Mouse (Mus musculus) lung, postnatal 25 days (tissue): ENCODE results near the gene Dnase2a.

Experiments
- DNase-seq: peaks from one replicate; pipeline ENCODE4 v3.0.0; 2022; ENCODE audit warnings: low spot score

The Dnase2a gene

GRCm38 (mm10) chr8:84908421-84909161, at the start of gene Dnase2a:
TSS of gene Dnase2a (plus strand) at chr8:84908560.
- peak; percentile 99 for DNase-seq

DNA sequence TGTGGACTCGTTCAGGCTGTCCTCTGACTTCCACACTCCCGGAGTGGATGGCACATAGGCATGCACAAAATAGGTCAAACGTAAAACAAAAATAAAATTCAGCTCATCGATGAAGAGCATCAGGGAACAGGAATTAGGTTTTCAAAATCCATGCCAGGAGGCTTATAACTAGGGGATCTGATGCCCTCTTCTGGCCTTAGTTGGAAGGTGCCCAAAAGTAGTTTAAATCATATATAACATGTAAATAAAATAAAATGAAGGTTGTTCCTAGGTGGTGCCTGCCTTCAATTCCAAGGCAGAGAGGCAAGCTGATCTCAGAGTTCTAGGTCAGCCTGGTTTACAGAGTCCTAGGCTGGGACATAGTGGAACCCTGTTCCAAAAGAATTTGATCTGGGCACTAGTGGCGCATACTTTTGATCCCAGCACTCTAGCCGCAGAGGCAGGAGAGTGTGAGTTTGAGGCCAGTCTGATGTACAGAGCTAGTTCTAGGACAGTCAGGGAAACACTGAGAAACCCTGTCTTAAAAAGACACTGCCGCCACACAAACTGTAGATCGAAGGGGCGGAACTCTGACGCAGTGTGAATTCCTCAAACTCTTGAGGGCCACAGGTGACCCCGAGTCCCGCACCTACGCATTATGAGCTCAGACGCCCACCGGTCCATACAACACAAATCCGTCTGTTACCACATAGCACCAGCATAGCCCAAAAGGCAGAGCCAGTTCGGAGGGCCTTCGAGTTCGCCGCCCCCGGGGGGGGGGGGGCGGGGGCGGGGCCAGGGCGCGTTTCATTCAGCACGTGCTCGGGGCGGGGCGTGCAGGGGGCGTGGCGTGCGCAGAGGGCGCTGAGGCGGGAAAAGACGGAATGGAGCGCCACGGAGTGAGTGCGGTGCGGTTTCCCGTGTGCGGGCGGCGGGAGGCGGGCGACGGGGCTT, 36.7 kb upstream of the Dnase2a start, which contains the start of gene Syce2:
Syce2 (plus strand) TSS at position 736 of the 933 bp plus-strand sequence.
- DNase-seq, result peak; percentile 81

DNA sequence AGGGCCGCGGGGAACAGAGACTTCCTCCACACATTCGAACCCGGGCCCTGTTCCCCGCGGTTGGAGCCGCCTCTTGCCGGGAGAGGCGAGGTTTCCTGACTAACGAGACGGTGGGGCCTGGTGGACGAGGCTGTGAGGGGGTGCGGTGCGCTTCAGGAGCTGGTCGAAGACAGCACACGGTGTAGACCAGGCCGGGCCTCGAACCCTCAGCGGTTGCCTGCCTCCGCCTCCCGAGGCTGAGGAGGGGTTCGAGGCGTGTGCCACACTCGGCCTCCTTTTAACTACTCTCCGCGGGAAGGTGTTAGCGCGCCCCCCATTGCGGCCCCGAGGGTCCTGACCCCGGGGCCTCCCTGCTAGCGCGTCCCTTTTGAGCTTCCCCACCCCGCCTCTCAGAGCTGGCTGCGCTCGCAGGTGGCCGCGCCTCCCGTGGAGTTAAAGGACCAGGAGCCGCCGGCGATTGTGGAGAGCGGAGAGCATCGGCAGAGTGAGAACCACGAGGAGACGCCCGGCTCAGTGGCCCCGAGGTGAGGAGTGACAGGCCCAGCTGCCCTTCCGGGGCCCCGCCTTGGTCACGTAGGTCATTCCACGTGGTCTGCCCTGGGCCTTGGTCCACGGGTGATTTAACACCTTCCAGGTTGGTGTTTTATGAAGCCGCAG, 35.9 kb upstream of the Dnase2a start:
- peak; percentile 12 for DNase-seq

DNA sequence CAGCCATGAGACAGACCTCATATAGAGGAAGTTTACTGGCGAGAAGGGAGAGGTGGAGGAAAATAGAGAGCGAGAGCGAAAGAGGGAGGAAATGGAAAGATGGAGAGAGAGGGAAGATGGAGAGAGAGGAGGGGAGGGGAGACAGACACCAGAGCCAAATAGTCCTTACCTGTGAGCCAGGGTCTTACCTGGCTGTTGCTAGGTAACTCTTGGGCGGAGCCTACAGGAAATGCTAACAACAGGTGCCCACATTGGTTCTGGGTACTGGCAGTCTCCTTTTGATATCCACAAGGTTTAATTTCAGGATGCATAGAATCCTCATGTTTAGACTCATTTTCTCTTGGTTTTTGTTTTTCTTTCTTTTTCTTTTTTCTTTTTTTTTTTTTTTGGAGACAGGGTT, 35.3 kb upstream of the Dnase2a start:
- no peak for DNase-seq

GRCm38 (mm10) chr8:84874339-84874738, 34.0 kb upstream of the Dnase2a start:
- no peak for DNase-seq

GRCm38 (mm10) chr8:84877297-84878035, 30.9 kb upstream of the Dnase2a start:
- no peak for DNase-seq

- DNase-seq, result no peak
These were observed 29.4 kb upstream of the Dnase2a start for GRCm38 (mm10) chr8:84878915-84879314.

DNA sequence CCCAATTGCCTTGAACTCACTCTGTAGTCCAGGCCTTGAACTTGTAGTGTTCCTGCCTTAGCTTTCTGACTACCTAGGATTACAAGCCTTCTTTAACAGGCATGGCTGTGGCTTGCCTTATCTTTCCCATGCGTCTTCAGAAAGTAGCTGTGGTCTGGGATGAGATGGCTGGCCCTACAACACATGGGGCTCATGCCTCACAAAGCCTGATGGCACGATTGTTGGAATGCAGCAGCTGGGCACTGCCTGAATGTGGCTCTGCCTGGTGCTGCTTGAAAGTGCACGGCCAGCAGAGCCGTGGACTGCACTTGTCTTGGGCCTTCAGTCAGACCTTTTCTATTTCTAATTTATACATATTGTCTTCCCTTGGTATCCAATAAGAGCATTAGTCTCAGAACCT, 23.6 kb upstream of the Dnase2a start:
- no peak for DNase-seq

DNA sequence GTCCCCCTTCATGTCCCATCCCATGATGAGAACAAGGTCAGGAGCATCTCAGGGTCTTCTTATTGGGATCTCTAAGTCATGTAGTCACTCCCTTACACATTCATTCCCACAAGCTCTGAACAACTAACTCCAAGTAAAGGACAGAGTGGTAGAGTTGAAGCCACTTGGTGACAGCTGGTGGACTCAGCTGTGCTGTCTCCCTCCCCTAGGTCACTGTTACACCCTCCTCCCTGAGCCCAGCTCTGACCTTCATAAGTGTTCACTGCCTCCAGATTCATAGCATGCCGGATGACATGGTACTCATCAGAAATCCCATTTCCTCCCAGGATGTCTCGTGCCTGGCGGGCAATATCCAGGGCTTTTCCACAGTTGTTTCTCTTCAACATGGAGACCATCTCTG, 20.1 kb upstream of the Dnase2a start:
- no peak for DNase-seq

GRCm38 (mm10) chr8:84889141-84889540, 19.2 kb upstream of the Dnase2a start:
- no peak for DNase-seq

GRCm38 (mm10) chr8:84892993-84893708, 15.2 kb upstream of the Dnase2a start:
- no peak for DNase-seq

DNA sequence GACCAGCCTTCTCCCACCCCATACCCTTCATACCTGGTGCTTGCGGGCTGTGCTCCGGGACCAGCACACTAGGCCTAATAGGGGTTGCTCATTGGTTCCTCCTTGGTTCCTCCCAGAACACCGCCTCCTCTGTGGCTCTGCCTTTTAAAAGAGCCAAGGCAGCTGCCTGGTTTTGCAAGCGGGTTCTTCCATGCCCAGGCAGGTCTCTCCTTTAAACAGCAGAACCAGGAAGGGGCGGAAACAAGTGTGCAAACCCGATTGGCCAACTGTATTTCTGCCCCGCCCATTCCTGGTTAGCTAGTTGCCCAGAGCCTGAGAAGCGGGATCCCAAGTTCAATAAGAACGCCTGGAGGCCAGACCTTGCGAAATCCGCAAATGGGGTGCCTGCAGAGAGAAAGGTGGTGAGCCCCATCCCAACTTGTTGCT, 14.6 kb upstream of the Dnase2a start, which contains the start of gene Gcdh:
Gcdh (minus strand) TSS at position 213 of the 426 bp plus-strand sequence.
- peak; percentile 98 for DNase-seq

DNA sequence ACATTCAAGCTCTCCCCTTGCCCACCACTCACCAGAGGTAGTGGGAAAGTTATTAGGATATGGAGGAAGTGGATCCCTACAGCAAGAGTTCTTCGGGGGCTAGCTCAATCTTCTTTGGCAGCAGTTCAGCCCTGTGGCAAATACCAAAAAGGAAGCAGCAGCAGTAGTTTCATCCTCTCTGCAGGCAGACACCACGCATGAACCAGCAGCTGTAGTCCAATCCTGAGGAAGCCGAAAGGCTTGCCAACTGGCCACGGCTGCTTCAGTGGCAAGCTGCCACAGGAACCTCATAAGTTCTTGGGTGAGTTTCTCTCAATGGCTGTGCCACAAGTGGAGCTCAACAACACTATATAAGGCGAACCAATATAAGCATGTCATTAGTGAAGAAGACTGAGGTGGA, 12.4 kb upstream of the Dnase2a start:
- DNase-seq, result no peak

- DNase-seq, result no peak
These were observed 7.3 kb upstream of the Dnase2a start for GRCm38 (mm10) chr8:84901071-84901470.

- DNase-seq, result no peak
These were observed 6.6 kb upstream of the Dnase2a start, which contains the start of gene Klf1 for GRCm38 (mm10) chr8:84901752-84902151. TSS of gene Klf1 (plus strand) at chr8:84901928.

- DNase-seq, result no peak
These were observed 5.9 kb upstream of the Dnase2a start for GRCm38 (mm10) chr8:84902367-84902919.

- peak; percentile 92 for DNase-seq
These were observed 5.3 kb upstream of the Dnase2a start for GRCm38 (mm10) chr8:84902920-84903661.

DNA sequence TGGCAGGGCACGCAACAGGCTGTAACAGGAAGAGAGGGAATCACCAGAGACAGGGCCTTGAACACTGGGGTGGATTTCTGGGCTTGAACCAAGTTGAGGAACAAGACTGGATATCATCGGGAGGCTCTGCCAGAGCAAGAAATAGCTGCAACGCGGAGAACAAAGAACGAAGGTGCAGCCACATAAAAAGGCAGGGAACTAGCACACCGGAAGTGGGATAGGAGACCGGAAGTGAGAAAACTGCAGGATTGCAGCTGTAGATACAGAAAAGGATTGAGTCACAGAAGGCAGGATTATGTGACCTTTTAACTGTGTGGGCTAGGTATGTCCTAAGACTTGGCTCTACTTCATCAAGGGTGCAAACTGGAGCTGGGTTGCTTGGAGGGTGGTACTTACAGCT, 4.0 kb upstream of the Dnase2a start:
- DNase-seq, result no peak

DNA sequence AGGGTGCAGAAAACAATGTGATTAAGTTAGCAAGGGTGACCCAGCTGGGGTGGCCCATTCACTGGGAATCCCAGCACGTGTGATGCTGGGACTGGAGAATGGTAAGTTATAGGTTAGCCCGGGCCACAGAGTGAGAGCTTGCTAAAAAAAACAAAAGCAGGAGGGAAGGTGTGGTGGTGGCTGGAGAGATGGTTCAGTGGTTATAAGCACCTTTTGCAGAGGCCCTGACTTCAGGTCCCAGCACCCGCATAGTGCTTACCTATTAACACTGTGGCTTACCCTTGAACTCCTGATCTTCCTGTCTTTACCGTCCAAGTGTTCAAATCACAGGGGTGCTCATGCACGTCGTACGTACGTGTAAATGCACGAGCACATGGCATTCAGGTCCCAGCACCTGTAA, 1.3 kb upstream of the Dnase2a start:
- DNase-seq, result no peak

DNA sequence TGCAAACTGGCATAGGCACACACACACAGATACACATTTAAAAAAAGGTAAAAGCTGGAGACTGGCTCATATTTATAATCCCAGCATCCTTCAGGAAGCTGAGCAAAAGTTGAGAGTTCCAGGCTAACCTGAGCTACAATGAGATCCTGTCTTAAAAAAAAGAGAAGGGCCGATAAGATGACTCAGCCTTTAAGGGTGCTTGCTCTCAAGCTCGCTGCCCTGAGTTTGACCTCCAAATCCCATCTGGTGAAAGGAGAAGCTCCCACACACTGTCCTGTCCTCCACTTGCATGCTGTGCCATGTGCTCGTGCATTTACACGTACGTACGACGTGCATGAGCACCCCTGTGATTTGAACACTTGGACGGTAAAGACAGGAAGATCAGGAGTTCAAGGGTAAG, 867 bp upstream of the Dnase2a start:
- no peak for DNase-seq
